Mouse (Mus musculus) c-Kit-positive CD71-positive TER-119-negative erythroid progenitor cells, embryonic 14.5 days (primary cell): ENCODE data around the gene Zfp213.
A peak's percentile ranks its signal among the peaks of the same experiment; 100 is the strongest.

Experiments
- DNase-seq: peaks from one replicate; pipeline ENCODE4 v3.0.0-alpha.2; 2013; ENCODE audit warnings: low read depth

Zfp213 gene

GRCm38 (mm10) chr17:23572059-23572458 is 8.0 kb upstream of the Zfp213 start:
- no peak for DNase-seq

- no peak for DNase-seq
These were observed 7.0 kb upstream of the Zfp213 start for GRCm38 (mm10) chr17:23571084-23571483.

- no peak for DNase-seq
These were observed 6.0 kb upstream of the Zfp213 start for GRCm38 (mm10) chr17:23570017-23570416.

- DNase-seq: no peak
These were observed 4.3 kb upstream of the Zfp213 start for GRCm38 (mm10) chr17:23568370-23568769.

GRCm38 (mm10) chr17:23566787-23567186 is 2.7 kb upstream of the Zfp213 start:
- no peak for DNase-seq

GRCm38 (mm10) chr17:23564368-23564715 is 304 bp upstream of the Zfp213 start:
- DNase-seq: no peak

GRCm38 (mm10) chr17:23559767-23560166 is 4.3 kb downstream of the Zfp213 start:
- DNase-seq: no peak

GRCm38 (mm10) chr17:23555243-23555916 is 8.7 kb downstream of the Zfp213 start:
- DNase-seq: no peak

GRCm38 (mm10) chr17:23554321-23554720 is 9.7 kb downstream of the Zfp213 start:
- no peak for DNase-seq

- no peak for DNase-seq
These were observed 10.4 kb downstream of the Zfp213 start for GRCm38 (mm10) chr17:23553634-23554120.

GRCm38 (mm10) chr17:23552896-23553633 is 11.0 kb downstream of the Zfp213 start:
- DNase-seq: no peak

- no peak for DNase-seq
These were observed 12.1 kb downstream of the Zfp213 start for GRCm38 (mm10) chr17:23551963-23552362.

- DNase-seq: no peak
These were observed 12.6 kb downstream of the Zfp213 start for GRCm38 (mm10) chr17:23551416-23551815.

- DNase-seq: no peak
These were observed 13.2 kb downstream of the Zfp213 start for GRCm38 (mm10) chr17:23550856-23551255.

- peak; percentile 85 for DNase-seq
These were observed 13.7 kb downstream of the Zfp213 start for GRCm38 (mm10) chr17:23550188-23550791.

- DNase-seq: no peak
These were observed 14.6 kb downstream of the Zfp213 start for GRCm38 (mm10) chr17:23549441-23549840.

GRCm38 (mm10) chr17:23548615-23549014 is 15.4 kb downstream of the Zfp213 start:
- DNase-seq: peak; percentile 92

- no peak for DNase-seq
These were observed 16.2 kb downstream of the Zfp213 start for GRCm38 (mm10) chr17:23547681-23548443.

- peak; percentile 86 for DNase-seq
These were observed 17.1 kb downstream of the Zfp213 start for GRCm38 (mm10) chr17:23546702-23547505.

- DNase-seq: peak; percentile 76
These were observed 17.7 kb downstream of the Zfp213 start for GRCm38 (mm10) chr17:23546333-23546701.

- DNase-seq: no peak
These were observed 18.2 kb downstream of the Zfp213 start for GRCm38 (mm10) chr17:23545841-23546240.

GRCm38 (mm10) chr17:23544766-23545165 is 19.3 kb downstream of the Zfp213 start:
- DNase-seq: no peak
